Mouse (Mus musculus) WW6 (cell line): ENCODE results near the gene Mertk.

Source experiments
- DNase-seq: peaks from one replicate; pipeline ENCODE4 v3.0.0-alpha.2; 2013; ENCODE audit warnings: low read depth, low spot score

Gene Mertk

DNA sequence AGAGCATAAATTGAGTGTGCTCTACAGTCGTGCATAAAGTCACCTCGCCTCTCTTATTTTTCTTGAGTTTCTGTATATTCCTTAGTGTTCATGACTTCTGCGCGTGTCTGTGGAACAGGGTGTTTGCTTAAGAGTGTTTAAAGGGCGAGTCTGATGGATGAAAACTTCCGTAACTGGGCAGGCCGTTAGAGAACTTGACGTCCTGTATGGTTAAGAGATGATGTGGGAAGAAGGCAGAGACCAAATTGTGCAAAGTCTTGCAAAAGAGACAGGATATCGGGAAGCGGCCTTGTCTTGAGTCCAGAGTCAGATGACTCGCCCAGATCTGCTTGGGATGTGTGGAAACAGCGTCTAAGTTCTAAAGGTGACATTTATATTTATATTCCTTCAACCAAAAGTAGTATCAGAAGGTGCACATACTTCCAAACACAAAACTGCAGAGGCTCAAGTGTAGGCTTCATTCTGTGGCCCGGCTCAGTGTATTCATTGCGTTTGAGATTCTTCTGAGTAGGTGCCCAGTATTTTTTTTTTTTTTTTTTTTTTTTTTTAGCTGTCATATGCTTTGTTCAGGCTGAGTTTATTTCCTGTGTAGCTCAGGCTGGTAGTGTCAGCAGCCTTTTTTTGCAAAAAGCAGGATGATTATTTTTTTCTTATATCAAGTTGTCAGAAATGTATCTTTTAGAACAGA lies 120.3 kb downstream of the Mertk start:
- no peak for DNase-seq

DNA sequence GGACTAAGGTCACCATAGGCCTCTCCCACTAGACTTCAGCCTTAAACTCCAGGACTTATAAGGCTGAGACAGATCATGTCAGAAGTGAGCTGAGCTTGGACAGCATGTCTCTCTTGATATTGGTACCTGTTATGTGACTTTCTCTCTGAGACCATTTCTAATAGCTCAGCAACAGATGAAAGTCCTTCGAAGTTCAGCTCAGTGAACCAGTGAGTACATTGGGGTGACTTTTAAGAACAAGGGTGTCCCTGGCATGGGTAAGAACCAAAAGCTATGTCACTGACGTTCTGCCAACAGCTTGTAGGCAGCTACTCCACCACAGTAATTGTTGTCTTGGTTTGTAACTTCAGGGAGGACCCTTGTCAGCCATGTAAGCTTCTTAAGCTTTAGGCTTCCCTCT lies 121.9 kb downstream of the Mertk start:
- DNase-seq = no peak

DNA sequence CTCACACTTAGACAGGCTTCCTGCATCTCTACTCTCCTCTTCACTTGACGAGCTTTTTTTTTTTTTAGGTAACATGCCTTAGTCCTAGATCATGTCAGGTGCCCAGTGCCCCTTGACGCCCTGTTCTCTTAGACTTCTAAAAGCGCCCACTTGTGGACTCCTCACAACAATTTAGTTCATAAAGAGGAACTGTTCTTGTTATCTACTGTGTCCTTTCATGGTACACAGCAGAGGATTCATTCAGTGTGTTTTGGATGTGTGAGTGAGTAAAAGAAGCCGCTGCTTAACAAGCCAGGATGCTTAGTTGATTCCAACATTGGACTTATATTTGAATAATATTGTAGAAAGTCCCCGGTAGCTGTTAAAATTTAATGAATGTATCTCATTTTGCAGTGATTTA lies 125.1 kb downstream of the Mertk start:
- no peak for DNase-seq

DNA sequence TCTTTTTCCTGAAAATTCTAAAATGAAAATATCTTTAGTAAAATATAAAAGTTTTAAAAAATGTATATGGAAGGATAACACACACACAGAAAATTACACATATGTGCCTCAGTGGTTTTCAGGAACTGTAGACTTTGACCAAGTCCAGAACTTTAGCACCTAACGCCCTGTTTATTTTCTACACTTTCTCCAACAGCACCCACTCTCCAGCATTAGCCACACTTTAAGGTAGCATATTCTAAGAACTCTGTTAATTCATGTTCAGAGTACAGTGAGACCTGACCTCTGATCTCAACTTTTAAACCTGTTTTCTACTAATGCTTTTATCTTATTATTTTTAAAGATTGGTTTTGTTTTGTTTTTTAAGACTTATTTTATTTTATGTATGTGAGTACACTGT lies 129.0 kb downstream of the Mertk start:
- DNase-seq = no peak

DNA sequence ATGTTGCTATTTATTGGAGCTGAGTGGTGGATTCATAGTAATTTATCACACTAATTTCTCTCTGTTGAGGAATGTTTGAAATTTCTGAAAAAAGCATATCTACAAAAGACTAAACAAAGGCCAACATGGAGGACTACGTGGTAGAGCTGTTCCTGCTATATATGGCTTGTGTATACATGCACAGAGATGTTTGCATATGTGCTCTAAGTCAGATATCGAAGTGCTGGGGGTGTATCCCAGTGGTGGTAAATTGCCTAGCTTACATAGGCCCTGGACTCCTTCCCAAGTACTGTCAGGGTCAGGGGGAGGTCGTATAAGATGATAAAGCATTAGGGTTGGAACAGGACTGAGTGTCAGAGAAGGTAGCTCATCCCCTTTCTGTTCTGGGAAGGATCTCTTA lies 133.9 kb downstream of the Mertk start:
- no peak for DNase-seq

DNA sequence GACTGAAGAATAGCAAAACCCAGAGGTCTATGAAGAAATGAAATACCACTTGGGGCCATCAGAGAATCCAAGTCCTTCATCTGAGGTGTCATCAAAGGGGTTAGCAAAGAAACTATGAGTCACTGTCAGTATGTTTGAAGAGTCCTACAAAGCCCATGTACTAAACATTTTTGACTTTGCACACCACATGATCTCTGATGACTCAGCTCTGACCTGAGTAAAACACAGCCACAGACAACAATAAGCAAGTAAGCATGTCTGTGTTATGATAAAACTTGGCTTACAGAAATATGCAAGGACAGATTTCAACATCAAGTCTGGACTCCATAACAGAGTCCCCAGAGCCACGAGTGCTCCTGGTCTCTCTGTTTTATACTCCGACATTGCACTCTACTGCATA lies 134.3 kb downstream of the Mertk start:
- DNase-seq = no peak

DNA sequence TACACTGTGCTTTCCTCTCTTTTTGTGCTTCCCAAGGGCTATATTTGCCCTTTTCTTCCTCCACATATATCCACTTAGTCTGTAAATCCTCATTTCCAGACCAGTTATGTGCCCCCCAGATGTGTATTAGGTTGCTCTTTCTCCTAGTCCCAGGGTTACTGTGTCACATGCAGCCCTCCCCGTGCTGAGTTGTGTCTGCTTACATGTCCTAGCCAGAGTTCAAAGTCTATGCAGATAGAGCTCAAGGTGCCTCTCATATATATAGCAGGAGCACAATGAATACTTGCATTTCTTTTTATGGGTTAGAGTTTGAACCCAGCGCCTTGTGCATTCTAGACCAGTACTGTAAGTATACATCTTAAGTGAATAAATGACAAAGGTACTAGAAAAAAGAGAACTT lies 134.7 kb downstream of the Mertk start:
- DNase-seq = no peak

DNA sequence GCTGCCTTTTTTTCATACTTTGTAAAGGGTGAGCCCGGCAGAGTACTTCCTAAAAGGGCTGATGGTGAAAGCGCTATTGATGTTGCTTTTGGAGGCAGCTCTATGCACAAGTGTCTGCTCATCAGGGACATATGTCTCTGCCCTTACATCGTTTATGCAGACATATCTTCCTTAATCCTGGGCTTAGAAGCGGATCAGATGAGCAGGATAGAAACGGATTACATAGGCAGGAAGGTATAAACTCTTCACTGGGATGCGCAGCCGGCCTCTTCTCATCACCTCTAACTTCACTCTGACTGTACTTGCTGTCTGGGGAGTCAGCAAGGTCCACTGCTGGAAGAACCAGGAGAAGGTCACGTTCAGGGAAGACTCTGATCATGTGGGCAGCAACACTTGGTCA lies 138.8 kb downstream of the Mertk start:
- DNase-seq = no peak

DNA sequence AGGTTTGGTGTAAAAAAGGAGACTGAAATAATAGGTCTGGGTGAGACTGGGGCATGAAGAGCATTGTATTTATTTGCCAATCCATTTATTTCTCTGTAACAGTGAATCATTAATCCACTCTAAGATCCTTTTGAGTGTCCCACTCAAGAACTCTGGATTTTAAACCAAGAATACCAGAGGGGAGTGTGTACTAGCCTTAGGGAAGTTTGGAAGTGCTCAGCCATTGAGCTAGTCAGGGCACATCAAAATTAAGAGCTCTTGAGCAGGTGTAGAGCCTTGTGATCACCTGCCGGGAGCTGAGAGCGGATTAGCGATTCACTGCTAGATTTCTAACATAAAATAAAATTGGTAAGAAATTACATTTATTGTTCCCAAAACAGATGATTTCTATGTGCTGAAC lies 139.9 kb downstream of the Mertk start:
- no peak for DNase-seq

DNA sequence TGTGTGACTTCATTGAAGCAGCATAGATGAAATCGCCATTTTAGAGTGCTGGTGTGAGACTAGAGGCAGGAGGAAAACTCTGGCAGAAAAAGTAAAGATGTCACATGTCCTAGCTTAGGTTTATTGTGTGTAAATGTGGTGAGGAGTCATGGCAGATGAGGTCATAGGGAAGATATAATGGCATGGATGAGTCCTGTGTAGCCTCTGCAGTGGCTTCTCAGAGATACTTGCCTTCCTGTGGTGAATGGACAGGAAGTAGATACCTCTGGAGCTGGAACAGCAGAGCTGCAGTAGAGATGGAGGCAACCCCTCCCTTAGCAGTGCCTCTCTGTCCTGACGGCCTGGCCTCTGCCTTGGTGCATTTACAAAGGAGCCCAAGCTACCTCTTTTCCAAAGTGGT lies 140.7 kb downstream of the Mertk start:
- no peak for DNase-seq

DNA sequence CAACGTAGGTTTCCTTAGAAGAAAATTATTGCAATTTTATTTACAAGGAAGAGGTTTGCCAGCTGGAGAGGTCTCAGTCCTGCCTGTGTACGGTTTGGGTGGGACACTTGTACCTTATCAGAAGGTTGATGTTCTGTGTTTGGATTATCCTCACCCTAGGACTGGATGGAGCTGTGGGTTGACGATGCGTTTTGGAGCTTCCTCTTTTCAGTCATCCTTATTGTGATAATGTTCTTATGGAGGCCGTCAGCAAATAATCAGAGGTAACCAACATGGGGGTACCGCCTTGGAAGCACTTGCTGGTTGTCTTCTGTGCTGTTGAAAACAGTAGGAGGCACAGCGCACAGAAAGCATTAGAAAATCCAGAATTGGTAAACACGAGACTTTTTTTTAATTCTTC lies 143.7 kb downstream of the Mertk start:
- DNase-seq = no peak

DNA sequence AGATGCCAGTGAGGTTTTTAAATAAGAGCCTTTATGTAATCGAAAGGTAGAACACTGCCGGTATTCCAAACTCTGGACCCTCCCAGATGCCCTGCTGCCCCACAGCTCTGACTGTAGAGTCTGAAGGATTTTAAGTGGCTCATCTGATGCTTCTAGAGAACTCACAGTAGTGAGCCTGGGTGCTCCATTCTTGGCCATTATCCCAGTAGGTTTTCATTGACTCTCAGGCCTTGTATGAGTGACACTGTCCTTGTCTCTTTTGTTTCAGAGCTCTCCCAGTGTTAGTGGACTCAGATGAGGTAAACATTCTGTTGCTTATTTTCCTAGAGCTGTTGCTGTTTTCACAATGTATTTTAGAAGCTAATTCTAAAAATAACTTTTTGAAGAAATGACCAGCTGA lies 151.3 kb downstream of the Mertk start:
- no peak for DNase-seq
